Mouse (Mus musculus): Measurements from ENCODE around the gene Gm26558. TPM values are rescaled to one million over a fixed set of nuclear protein-coding genes. Genes with fewer than 3 reads are reported as not detected.

Gm26558 gene
- 3.4 and 3.6 TPM in 2 replicates for polyA plus RNA-seq (2016; fragmentation: Nextera tagmentation; extraction: Ambion mirVana)

- WGBS: under 1% methylated on average over 54 of the region's 54 CpGs
- peak within 1 kb of the TSS; percentile 94 for H3K9ac ChIP-seq (replicated peaks)
These were observed at the start of gene Gm26558 for GRCm38 (mm10) chr2:70661715-70662495. Gm26558 (minus strand) TSS chr2:70662108.

GRCm38 (mm10) chr2:70710878-70711277 is 49.0 kb upstream of the Gm26558 start:
- Histone ChIP-seq H3K4me3 (no peak overlapping the region), H3K9me3 (no peaks in the 10 kb centered on the region), H3K4me2 (replicated peaks) (no peak overlapping the region), H3K36me3 (peaks cover 53% of the 10 kb centered on the region), H3K27me3 (no peaks in the 10 kb centered on the region), H3K27ac (replicated peaks) (no peak overlapping the region), H3K4me1 (no peaks in the 10 kb centered on the region), H3K9ac (replicated peaks) (no peak overlapping the region)
- 95% methylated on average over 4 of the region's 4 CpGs for WGBS
- no peak for ATAC-seq (ENCODE audit: low FRiP score, low read depth)

More at GRCm38 (mm10) chr2:70661715-70662495, at the start of gene Gm26558:
- Histone ChIP-seq H3K4me1 (peaks cover 15% of the 10 kb centered on the region), H3K4me3 (peak within 1 kb of the TSS; percentile 82), H3K36me3 (no peaks in the 10 kb centered on the region), H3K27me3 (no peaks in the 10 kb centered on the region), H3K9me3 (no peaks in the 10 kb centered on the region), H3K27ac (replicated peaks) (peak within 1 kb of the TSS; percentile 87), H3K4me2 (replicated peaks) (peak within 1 kb of the TSS; percentile 75)
- peak; percentile 86; the same call in 1 of the 2 replicates for ATAC-seq (ENCODE audit: low FRiP score, low read depth)

GRCm38 (mm10) chr2:70710236-70710635 is 48.3 kb upstream of the Gm26558 start:
- Histone ChIP-seq H3K4me3 (no peak overlapping the region), H3K9ac (replicated peaks) (no peak overlapping the region), H3K9me3 (no peaks in the 10 kb centered on the region), H3K27me3 (no peaks in the 10 kb centered on the region), H3K27ac (replicated peaks) (no peak overlapping the region), H3K36me3 (peaks cover 47% of the 10 kb centered on the region), H3K4me2 (replicated peaks) (no peak overlapping the region), H3K4me1 (no peaks in the 10 kb centered on the region)
- WGBS: 92% methylated on average over 7 of the region's 7 CpGs
- no peak for ATAC-seq (ENCODE audit: low FRiP score, low read depth)

- H3K27me3 ChIP-seq: no peaks in the 10 kb centered on the region
- no peak overlapping the region for H3K27ac ChIP-seq (replicated peaks)
- H3K4me3 ChIP-seq: no peak overlapping the region
- H3K4me2 ChIP-seq (replicated peaks): no peak overlapping the region
- 0 out of 2 replicates have a peak, but pooled peaks cover 5% of the 10 kb centered on the region for H3K4me1 ChIP-seq
- ATAC-seq (ENCODE audit: low FRiP score, low read depth): no peak
- H3K36me3 ChIP-seq: peaks cover 37% of the 10 kb centered on the region
- whole genome bisulfite sequencing: 79% methylated on average over 13 of the region's 13 CpGs
- no peaks in the 10 kb centered on the region for H3K9me3 ChIP-seq
- no peak overlapping the region for H3K9ac ChIP-seq (replicated peaks)
These were observed 47.2 kb upstream of the Gm26558 start for GRCm38 (mm10) chr2:70708986-70709730.

- Histone ChIP-seq H3K9ac (replicated peaks) (no peak overlapping the region), H3K4me1 (peaks cover 5% of the 10 kb centered on the region; the same call in 1 of the 2 replicates), H3K4me2 (replicated peaks) (no peak overlapping the region), H3K36me3 (no peaks in the 10 kb centered on the region), H3K27me3 (0 out of 2 replicates have a peak, but pooled peaks cover 3% of the 10 kb centered on the region), H3K4me3 (no peak overlapping the region), H3K9me3 (no peaks in the 10 kb centered on the region), H3K27ac (replicated peaks) (no peak overlapping the region)
- 54% methylated on average over 5 of the region's 5 CpGs for WGBS
- ATAC-seq (ENCODE audit: low FRiP score, low read depth): no peak
These were observed 40.5 kb upstream of the Gm26558 start for GRCm38 (mm10) chr2:70702403-70702802.

- no peak overlapping the region for H3K9ac ChIP-seq (replicated peaks)
- 0 out of 2 replicates have a peak, but pooled peaks cover 3% of the 10 kb centered on the region for H3K27me3 ChIP-seq
- no peaks in the 10 kb centered on the region for H3K9me3 ChIP-seq
- H3K36me3 ChIP-seq: no peaks in the 10 kb centered on the region
- no peak overlapping the region for H3K4me2 ChIP-seq (replicated peaks)
- 74% methylated on average over 9 of the region's 9 CpGs for WGBS
- H3K4me1 ChIP-seq: peaks cover 5% of the 10 kb centered on the region; the same call in 1 of the 2 replicates
- ATAC-seq (ENCODE audit: low FRiP score, low read depth): no peak
- H3K27ac ChIP-seq (replicated peaks): no peak overlapping the region
- no peak overlapping the region for H3K4me3 ChIP-seq
These were observed 39.7 kb upstream of the Gm26558 start for GRCm38 (mm10) chr2:70701571-70701970.

- H3K4me2 ChIP-seq (replicated peaks): no peak overlapping the region
- no peak overlapping the region for H3K4me3 ChIP-seq
- 0 out of 2 replicates have a peak, but pooled peaks cover 3% of the 10 kb centered on the region for H3K27me3 ChIP-seq
- ATAC-seq (ENCODE audit: low FRiP score, low read depth): no peak
- no peak overlapping the region for H3K27ac ChIP-seq (replicated peaks)
- H3K9ac ChIP-seq (replicated peaks): no peak overlapping the region
- H3K36me3 ChIP-seq: no peaks in the 10 kb centered on the region
- 89% methylated on average over 3 of the region's 3 CpGs for WGBS
- no peaks in the 10 kb centered on the region for H3K9me3 ChIP-seq
- peaks cover 5% of the 10 kb centered on the region; the same call in 1 of the 2 replicates for H3K4me1 ChIP-seq
These were observed 38.9 kb upstream of the Gm26558 start for GRCm38 (mm10) chr2:70700851-70701250.

GRCm38 (mm10) chr2:70695712-70696111 is 33.8 kb upstream of the Gm26558 start:
- Histone ChIP-seq H3K36me3 (peaks cover 12% of the 10 kb centered on the region), H3K4me3 (no peak overlapping the region), H3K4me2 (replicated peaks) (no peak overlapping the region), H3K4me1 (no peaks in the 10 kb centered on the region; the same call in 1 of the 2 replicates), H3K27me3 (no peaks in the 10 kb centered on the region), H3K9ac (replicated peaks) (no peak overlapping the region), H3K27ac (replicated peaks) (no peak overlapping the region), H3K9me3 (no peaks in the 10 kb centered on the region)
- WGBS: 84% methylated on average over 10 of the region's 10 CpGs
- no peak for ATAC-seq (ENCODE audit: low FRiP score, low read depth)

GRCm38 (mm10) chr2:70690195-70690594 is 28.3 kb upstream of the Gm26558 start:
- Histone ChIP-seq H3K27ac (replicated peaks) (no peak overlapping the region), H3K9ac (replicated peaks) (no peak overlapping the region), H3K27me3 (no peaks in the 10 kb centered on the region), H3K4me3 (no peak overlapping the region), H3K9me3 (no peaks in the 10 kb centered on the region), H3K4me2 (replicated peaks) (no peak overlapping the region), H3K36me3 (peaks cover 63% of the 10 kb centered on the region), H3K4me1 (no peaks in the 10 kb centered on the region)
- no peak for ATAC-seq (ENCODE audit: low FRiP score, low read depth)
- 85% methylated on average over 11 of the region's 11 CpGs for WGBS

GRCm38 (mm10) chr2:70688454-70689078 is 26.7 kb upstream of the Gm26558 start:
- no peaks in the 10 kb centered on the region for H3K4me1 ChIP-seq
- H3K9me3 ChIP-seq: no peaks in the 10 kb centered on the region
- peaks cover 79% of the 10 kb centered on the region for H3K36me3 ChIP-seq
- H3K27me3 ChIP-seq: no peaks in the 10 kb centered on the region
- WGBS: 94% methylated on average over 21 of the region's 21 CpGs
- no peak overlapping the region for H3K9ac ChIP-seq (replicated peaks)
- H3K4me3 ChIP-seq: no peak overlapping the region
- no peak overlapping the region for H3K4me2 ChIP-seq (replicated peaks)
- ATAC-seq (ENCODE audit: low FRiP score, low read depth): no peak
- H3K27ac ChIP-seq (replicated peaks): no peak overlapping the region

- Histone ChIP-seq H3K9ac (replicated peaks) (no peak overlapping the region), H3K4me3 (no peak overlapping the region), H3K27ac (replicated peaks) (no peak overlapping the region), H3K9me3 (no peaks in the 10 kb centered on the region), H3K4me1 (no peaks in the 10 kb centered on the region), H3K27me3 (no peaks in the 10 kb centered on the region), H3K36me3 (peaks cover 84% of the 10 kb centered on the region), H3K4me2 (replicated peaks) (no peak overlapping the region)
- ATAC-seq (ENCODE audit: low FRiP score, low read depth): no peak
- WGBS: 87% methylated on average over 2 of the region's 2 CpGs
These were observed 20.4 kb upstream of the Gm26558 start for GRCm38 (mm10) chr2:70682324-70682723.

All from midbrain, embryonic 12.5 days (tissue).